Mouse (Mus musculus): ENCODE measurements around the gene Ncl. TPM values are rescaled to one million over a fixed set of nuclear protein-coding genes. Genes with fewer than 3 reads are reported as not detected.
A peak's percentile ranks its signal among the peaks of the same experiment; 100 is the strongest.

Ncl gene
- polyA plus RNA-seq (2015; fragmentation: Nextera tagmentation; extraction: Ambion mirVana), result 169 and 175 TPM in 2 replicates

- H3K4me2 ChIP-seq (ENCODE audit: low read depth, low read length), result peak within 1 kb of the TSS; percentile 99
- ATAC-seq (peak; percentile 93), DNase-seq (peak; percentile 99)
- H3K9me3 ChIP-seq (ENCODE audit: low read length), result no peaks in the 10 kb centered on the region
- no peaks in the 10 kb centered on the region for H3K27me3 ChIP-seq (ENCODE audit: insufficient read depth, low read length)
- under 1% methylated on average over 96 of the region's 102 CpGs for WGBS (ENCODE audit: insufficient replicate concordance)
- peak within 1 kb of the TSS; percentile 94 for H3K4me3 ChIP-seq (ENCODE audit: low read depth, low read length)
- peaks cover 36% of the 10 kb centered on the region for H3K36me3 ChIP-seq (replicated peaks; ENCODE audit: insufficient read depth, low read length)
- peak within 1 kb of the TSS; percentile 100 for H3K27ac ChIP-seq (ENCODE audit: low read depth)
- peak within 1 kb of the TSS; percentile 92 for H3K9ac ChIP-seq (replicated peaks)
- TF ChIP-seq CTCF (IDR thresholded peaks at IDR 0.05; ENCODE audit: low read depth) (0 out of 2 replicates have a peak, but pooled peaks have one; percentile 2), EP300 (IDR thresholded peaks at IDR 0.05; ENCODE audit: low read depth) (no peak; the same call in 1 of the 2 replicates)
- peaks cover 14% of the 10 kb centered on the region for H3K4me1 ChIP-seq (ENCODE audit: insufficient read depth)
These were observed at the start of gene Ncl for GRCm38 (mm10) chr1:86358906-86359797. TSS of gene Ncl (minus strand) at chr1:86359400.

- no peak for DNase-seq
- Histone ChIP-seq H3K9me3 (ENCODE audit: low read length) (0 out of 2 replicates have a peak, but pooled peaks cover 3% of the 10 kb centered on the region), H3K4me1 (ENCODE audit: insufficient read depth) (peaks cover 14% of the 10 kb centered on the region; the same call in 1 of the 2 replicates), H3K4me2 (ENCODE audit: low read depth, low read length) (no peak overlapping the region), H3K9ac (replicated peaks) (no peak overlapping the region), H3K4me3 (ENCODE audit: low read depth, low read length) (no peak overlapping the region), H3K27me3 (ENCODE audit: insufficient read depth, low read length) (no peaks in the 10 kb centered on the region), H3K27ac (ENCODE audit: low read depth) (no peak overlapping the region), H3K36me3 (replicated peaks; ENCODE audit: insufficient read depth, low read length) (no peaks in the 10 kb centered on the region)
- ATAC-seq, result no peak
- 72% methylated on average over 10 of the region's 10 CpGs for WGBS (ENCODE audit: insufficient replicate concordance)
- TF ChIP-seq CTCF (IDR thresholded peaks at IDR 0.05; ENCODE audit: low read depth) (no peak), EP300 (IDR thresholded peaks at IDR 0.05; ENCODE audit: low read depth) (no peak)
These were observed 49.3 kb upstream of the Ncl start for GRCm38 (mm10) chr1:86408515-86408914.

GRCm38 (mm10) chr1:86406914-86407313, 47.7 kb upstream of the Ncl start:
- peak; percentile 81 for DNase-seq
- peaks cover 14% of the 10 kb centered on the region; the same call in 1 of the 2 replicates for H3K4me1 ChIP-seq (ENCODE audit: insufficient read depth)
- H3K27ac ChIP-seq (ENCODE audit: low read depth), result peak overlapping the region; percentile 82
- 29% methylated on average over 8 of the region's 8 CpGs for WGBS (ENCODE audit: insufficient replicate concordance)
- no peak overlapping the region for H3K9ac ChIP-seq (replicated peaks)
- ATAC-seq, result peak; percentile 96
- TF ChIP-seq EP300 (IDR thresholded peaks at IDR 0.05; ENCODE audit: low read depth), result no peak
- TF ChIP-seq CTCF (IDR thresholded peaks at IDR 0.05; ENCODE audit: low read depth), result no peak
- no peaks in the 10 kb centered on the region for H3K27me3 ChIP-seq (ENCODE audit: insufficient read depth, low read length)
- no peak overlapping the region for H3K4me2 ChIP-seq (ENCODE audit: low read depth, low read length)
- 0 out of 2 replicates have a peak, but pooled peaks cover 3% of the 10 kb centered on the region for H3K9me3 ChIP-seq (ENCODE audit: low read length)
- H3K36me3 ChIP-seq (replicated peaks; ENCODE audit: insufficient read depth, low read length), result no peaks in the 10 kb centered on the region
- H3K4me3 ChIP-seq (ENCODE audit: low read depth, low read length), result no peak overlapping the region

- Histone ChIP-seq H3K27ac (ENCODE audit: low read depth) (peak overlapping the region; percentile 82), H3K4me1 (ENCODE audit: insufficient read depth) (peaks cover 14% of the 10 kb centered on the region; the same call in 1 of the 2 replicates), H3K4me2 (ENCODE audit: low read depth, low read length) (no peak overlapping the region), H3K9ac (replicated peaks) (no peak overlapping the region), H3K36me3 (replicated peaks; ENCODE audit: insufficient read depth, low read length) (no peaks in the 10 kb centered on the region), H3K27me3 (ENCODE audit: insufficient read depth, low read length) (no peaks in the 10 kb centered on the region), H3K9me3 (ENCODE audit: low read length) (0 out of 2 replicates have a peak, but pooled peaks cover 3% of the 10 kb centered on the region), H3K4me3 (ENCODE audit: low read depth, low read length) (no peak overlapping the region)
- DNase-seq (no peak), ATAC-seq (no peak; the same call in 1 of the 2 replicates)
- TF ChIP-seq EP300 (IDR thresholded peaks at IDR 0.05; ENCODE audit: low read depth), result no peak
- TF ChIP-seq CTCF (IDR thresholded peaks at IDR 0.05; ENCODE audit: low read depth), result no peak
- 47% methylated on average over 4 of the region's 4 CpGs for WGBS (ENCODE audit: insufficient replicate concordance)
These were observed 47.1 kb upstream of the Ncl start for GRCm38 (mm10) chr1:86406313-86406712.

GRCm38 (mm10) chr1:86404834-86405233, 45.6 kb upstream of the Ncl start:
- H3K4me3 ChIP-seq (ENCODE audit: low read depth, low read length), result no peak overlapping the region
- 58% methylated on average over 5 of the region's 5 CpGs for WGBS (ENCODE audit: insufficient replicate concordance)
- H3K27ac ChIP-seq (ENCODE audit: low read depth), result no peak overlapping the region
- peak; percentile 47 for DNase-seq
- H3K4me2 ChIP-seq (ENCODE audit: low read depth, low read length), result no peak overlapping the region
- TF ChIP-seq CTCF (IDR thresholded peaks at IDR 0.05; ENCODE audit: low read depth) (peak; percentile 84), EP300 (IDR thresholded peaks at IDR 0.05; ENCODE audit: low read depth) (no peak)
- H3K36me3 ChIP-seq (replicated peaks; ENCODE audit: insufficient read depth, low read length), result no peaks in the 10 kb centered on the region
- 0 out of 2 replicates have a peak, but pooled peaks cover 3% of the 10 kb centered on the region for H3K9me3 ChIP-seq (ENCODE audit: low read length)
- H3K4me1 ChIP-seq (ENCODE audit: insufficient read depth), result peaks cover 14% of the 10 kb centered on the region; the same call in 1 of the 2 replicates
- H3K27me3 ChIP-seq (ENCODE audit: insufficient read depth, low read length), result no peaks in the 10 kb centered on the region
- H3K9ac ChIP-seq (replicated peaks), result no peak overlapping the region
- no peak for ATAC-seq

GRCm38 (mm10) chr1:86400096-86400754, 41.0 kb upstream of the Ncl start:
- H3K4me3 ChIP-seq (ENCODE audit: low read depth, low read length), result no peak overlapping the region
- DNase-seq (no peak), ATAC-seq (no peak)
- WGBS (ENCODE audit: insufficient replicate concordance), result 54% methylated on average over 8 of the region's 8 CpGs
- no peaks in the 10 kb centered on the region for H3K36me3 ChIP-seq (replicated peaks; ENCODE audit: insufficient read depth, low read length)
- no peaks in the 10 kb centered on the region for H3K27me3 ChIP-seq (ENCODE audit: insufficient read depth, low read length)
- peaks cover 8% of the 10 kb centered on the region; the same call in 1 of the 2 replicates for H3K4me1 ChIP-seq (ENCODE audit: insufficient read depth)
- no peak overlapping the region for H3K27ac ChIP-seq (ENCODE audit: low read depth)
- no peak overlapping the region for H3K4me2 ChIP-seq (ENCODE audit: low read depth, low read length)
- no peak overlapping the region for H3K9ac ChIP-seq (replicated peaks)
- TF ChIP-seq EP300 (IDR thresholded peaks at IDR 0.05; ENCODE audit: low read depth), result no peak
- no peak for TF ChIP-seq CTCF (IDR thresholded peaks at IDR 0.05; ENCODE audit: low read depth)
- H3K9me3 ChIP-seq (ENCODE audit: low read length), result 0 out of 2 replicates have a peak, but pooled peaks cover 3% of the 10 kb centered on the region

All from liver, postnatal 0 days (tissue).